Mouse (Mus musculus) gonadal fat pad, adult 2 months (tissue): ENCODE results near the gene Srsf5. TPM values are rescaled to one million over a fixed set of nuclear protein-coding genes. Genes with fewer than 3 reads are reported as not detected.

Source experiments
- DNase-seq: peaks from one replicate; pipeline ENCODE4 v3.0.0-alpha.2; 2012; ENCODE audit warnings: low read depth
- polyA plus RNA-seq: library from polyadenylated mRNA; depleted of rRNA; stranded (reverse); fragments of >200 nt; gene quantifications from 2 replicates; pipeline ENCODE4 v1.2.3, GENCODE M21; 2012; rRNA removed

The Srsf5 gene
- polyA plus RNA-seq, 1 experiment, result 459 TPM

DNA sequence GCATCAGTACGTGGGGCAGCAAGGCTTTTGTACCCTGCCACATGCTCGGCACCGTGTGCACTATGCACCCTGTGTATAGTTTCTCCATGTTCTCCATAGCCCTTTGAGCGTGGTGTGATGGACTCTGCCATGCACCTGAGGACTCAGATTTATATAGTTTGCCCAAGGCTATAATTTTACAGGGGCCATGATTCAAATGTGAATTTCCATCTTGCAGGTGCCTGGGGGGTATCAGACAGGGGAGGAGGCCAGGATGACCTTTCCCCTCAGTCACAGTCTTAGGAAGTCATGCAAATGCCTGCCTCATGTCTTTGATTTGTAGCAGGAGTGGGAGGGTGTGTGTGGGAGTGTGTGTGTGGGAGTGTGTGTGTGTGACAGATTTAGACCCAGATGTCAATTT, 52.3 kb downstream of the Srsf5 start:
- DNase-seq, result no peak

DNA sequence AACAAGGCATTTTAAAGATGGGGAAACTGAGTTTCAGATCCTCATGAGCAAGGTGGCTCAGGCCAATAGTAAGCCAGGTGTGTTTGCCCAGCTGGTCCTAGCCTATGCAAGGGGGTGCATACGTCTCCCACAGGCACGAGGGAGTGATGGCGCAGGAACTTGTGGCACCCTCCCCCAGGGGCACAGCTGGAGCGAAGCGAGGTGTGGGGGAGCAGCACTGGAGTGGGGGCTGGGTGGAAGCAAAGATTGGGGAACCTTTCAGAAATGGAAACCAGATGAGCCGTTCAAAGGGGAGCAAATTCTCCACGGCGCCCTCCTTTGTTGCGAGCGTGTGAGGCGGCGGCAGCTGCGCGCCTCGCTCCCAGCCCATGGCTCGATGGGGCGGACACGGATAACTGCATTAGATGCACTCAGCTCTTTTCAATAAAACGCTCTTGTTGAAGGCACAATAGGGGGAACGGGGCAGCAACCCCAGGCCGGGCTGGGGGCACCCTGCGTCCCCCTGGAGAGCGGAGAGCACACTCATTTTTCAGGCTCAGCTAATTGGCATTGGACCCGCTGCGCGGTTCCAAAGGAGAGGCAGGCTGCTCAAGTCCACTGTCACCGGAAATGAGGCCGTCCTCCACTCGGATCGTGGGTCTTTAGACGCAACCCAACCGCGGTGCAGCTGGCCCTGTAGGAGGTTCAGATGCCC, 53.4 kb downstream of the Srsf5 start:
- no peak for DNase-seq

Other genes starting within 250 kb of the Srsf5 start
- 0.01 TPM in 1 of 2 replicates, not detected in the other for gene Ccdc177, start 184.8 kb upstream of the Srsf5 start, polyA plus RNA-seq
- gene Susd6, start 155.0 kb upstream of the Srsf5 start, polyA plus RNA-seq, result 44.7 and 50.9 TPM in 2 replicates
- gene Slc10a1, start 23.2 kb downstream of the Srsf5 start, polyA plus RNA-seq, result 0.98 TPM in 1 of 2 replicates, not detected in the other
- gene Smoc1, start 81.3 kb downstream of the Srsf5 start, polyA plus RNA-seq, result 51.5 and 58.4 TPM in 2 replicates